Mouse (Mus musculus) stomach, postnatal 0 days (tissue): Measurements from ENCODE around the gene Hs3st3a1.
A peak's percentile ranks its signal among the peaks of the same experiment; 100 is the strongest.

Experiments
- CTCF ChIP-seq: IDR thresholded peaks from 2 replicates; pipeline ENCODE4 v1.5.1; 2016; ENCODE audit warnings: antibody characterized with exemption, low read depth, mild to moderate bottlenecking, moderate library complexity
- EP300 ChIP-seq: optimal IDR thresholded peaks from 2 replicates; pipeline ENCODE3; 2016; ENCODE audit warnings: antibody characterized with exemption

- TF ChIP-seq CTCF (peak; percentile 8; the same call in 1 of the 2 replicates), EP300 (no peak)
These were observed 38.7 kb upstream of the Hs3st3a1 start for GRCm38 (mm10) chr11:64396331-64396881.
